Mouse (Mus musculus) cortical plate, adult 2 months (tissue): ENCODE data around the gene E030018B13Rik. TPM values are rescaled to one million over a fixed set of nuclear protein-coding genes. Genes with fewer than 3 reads are reported as not detected.

Source experiments
- H3K27ac ChIP-seq: fragments of 200-500 bp; 2 replicates; pipeline ENCODE4 v1.5.1; 2012; ENCODE audit warnings: low read length, control low read depth, inconsistent platforms; ENCODE audit not compliant: insufficient read depth
- H3K4me1 ChIP-seq: fragments of 200-500 bp; 2 replicates; pipeline ENCODE4 v1.6.1; 2011; ENCODE audit warnings: low read length; ENCODE audit not compliant: control insufficient read depth, insufficient read depth
- H3K4me3 ChIP-seq: fragments of 200-500 bp; 2 replicates; pipeline ENCODE4 v1.5.1; 2011; ENCODE audit warnings: mild to moderate bottlenecking, low read length, control low read depth; ENCODE audit not compliant: insufficient read depth
- CTCF ChIP-seq: fragments of 200-500 bp; IDR thresholded peaks from 2 replicates; pipeline ENCODE4 v1.5.1; 2011; ENCODE audit warnings: mild to moderate bottlenecking, control low read depth, low read length; ENCODE audit not compliant: insufficient read depth; ENCODE audit errors: extremely low read depth
- POLR2A ChIP-seq: fragments of 200-500 bp; IDR thresholded peaks from 2 replicates; pipeline ENCODE4 v1.6.1; 2011; ENCODE audit warnings: mild to moderate bottlenecking, low read length, control low read depth; ENCODE audit not compliant: insufficient read depth; ENCODE audit errors: extremely low read depth
- polyA plus RNA-seq: library from polyadenylated mRNA; depleted of rRNA; stranded (reverse); fragments of >200 nt; gene quantifications from 2 replicates; pipeline ENCODE4 v1.2.3, GENCODE M21; 2012

E030018B13Rik gene
- polyA plus RNA-seq, 1 experiment, result not detected

- peak overlapping the region; percentile 79; the same call in 1 of the 2 replicates for H3K27ac ChIP-seq
- no peak overlapping the region for H3K4me3 ChIP-seq
- no peak for TF ChIP-seq CTCF
- no peak for TF ChIP-seq POLR2A
- H3K4me1 ChIP-seq, result peaks cover 33% of the 10 kb centered on the region
These were observed 11.5 kb upstream of the E030018B13Rik start for GRCm38 (mm10) chr7:63905190-63905589.

GRCm38 (mm10) chr7:63905642-63906041, 11.0 kb upstream of the E030018B13Rik start:
- Histone ChIP-seq H3K4me3 (no peak overlapping the region), H3K27ac (peak overlapping the region; percentile 79; the same call in 1 of the 2 replicates), H3K4me1 (peaks cover 33% of the 10 kb centered on the region)
- TF ChIP-seq CTCF (no peak), POLR2A (no peak)

GRCm38 (mm10) chr7:63907778-63908495, 8.7 kb upstream of the E030018B13Rik start:
- H3K27ac ChIP-seq, result peak overlapping the region; percentile 84
- peaks cover 26% of the 10 kb centered on the region for H3K4me1 ChIP-seq
- H3K4me3 ChIP-seq, result no peak overlapping the region
- TF ChIP-seq POLR2A (no peak), CTCF (no peak)

GRCm38 (mm10) chr7:63908496-63909285, 8.0 kb upstream of the E030018B13Rik start:
- H3K4me3 ChIP-seq, result no peak overlapping the region
- no peak for TF ChIP-seq CTCF
- peaks cover 23% of the 10 kb centered on the region for H3K4me1 ChIP-seq
- peak overlapping the region; percentile 84 for H3K27ac ChIP-seq

GRCm38 (mm10) chr7:63910225-63910624, 6.4 kb upstream of the E030018B13Rik start:
- peaks cover 20% of the 10 kb centered on the region for H3K4me1 ChIP-seq

GRCm38 (mm10) chr7:63910912-63911311, 5.7 kb upstream of the E030018B13Rik start:
- Histone ChIP-seq H3K27ac (peak overlapping the region; percentile 83), H3K4me1 (peaks cover 21% of the 10 kb centered on the region), H3K4me3 (no peak overlapping the region)
- TF ChIP-seq CTCF (no peak), POLR2A (no peak)

More at GRCm38 (mm10) chr7:63910225-63910624, 6.4 kb upstream of the E030018B13Rik start:
- no peak overlapping the region for H3K4me3 ChIP-seq
- TF ChIP-seq POLR2A, result no peak
- no peak for TF ChIP-seq CTCF
- no peak overlapping the region for H3K27ac ChIP-seq

GRCm38 (mm10) chr7:63911383-63912233, 5.0 kb upstream of the E030018B13Rik start:
- TF ChIP-seq CTCF, result no peak
- TF ChIP-seq POLR2A, result no peak
- no peak overlapping the region for H3K4me3 ChIP-seq
- peak overlapping the region; percentile 83 for H3K27ac ChIP-seq
- peaks cover 22% of the 10 kb centered on the region for H3K4me1 ChIP-seq

GRCm38 (mm10) chr7:63912234-63912810, 4.3 kb upstream of the E030018B13Rik start:
- Histone ChIP-seq H3K27ac (peak overlapping the region; percentile 83), H3K4me3 (no peak overlapping the region), H3K4me1 (peaks cover 27% of the 10 kb centered on the region)
- TF ChIP-seq POLR2A (no peak), CTCF (no peak)

GRCm38 (mm10) chr7:63912924-63913723, 3.5 kb upstream of the E030018B13Rik start:
- TF ChIP-seq CTCF (0 out of 2 replicates have a peak, but pooled peaks have one; percentile 1), POLR2A (no peak)
- H3K4me3 ChIP-seq, result no peak overlapping the region
- peaks cover 28% of the 10 kb centered on the region for H3K4me1 ChIP-seq
- H3K27ac ChIP-seq, result no peak overlapping the region
